Mouse (Mus musculus): ENCODE data around the gene Zfp689. TPM values are rescaled to one million over a fixed set of nuclear protein-coding genes. Genes with fewer than 3 reads are reported as not detected.

Gene Zfp689
- 3.7 and 4.3 TPM in 2 replicates for polyA plus RNA-seq (2012; rRNA removed; ENCODE audit: low replicate concordance)

DNA sequence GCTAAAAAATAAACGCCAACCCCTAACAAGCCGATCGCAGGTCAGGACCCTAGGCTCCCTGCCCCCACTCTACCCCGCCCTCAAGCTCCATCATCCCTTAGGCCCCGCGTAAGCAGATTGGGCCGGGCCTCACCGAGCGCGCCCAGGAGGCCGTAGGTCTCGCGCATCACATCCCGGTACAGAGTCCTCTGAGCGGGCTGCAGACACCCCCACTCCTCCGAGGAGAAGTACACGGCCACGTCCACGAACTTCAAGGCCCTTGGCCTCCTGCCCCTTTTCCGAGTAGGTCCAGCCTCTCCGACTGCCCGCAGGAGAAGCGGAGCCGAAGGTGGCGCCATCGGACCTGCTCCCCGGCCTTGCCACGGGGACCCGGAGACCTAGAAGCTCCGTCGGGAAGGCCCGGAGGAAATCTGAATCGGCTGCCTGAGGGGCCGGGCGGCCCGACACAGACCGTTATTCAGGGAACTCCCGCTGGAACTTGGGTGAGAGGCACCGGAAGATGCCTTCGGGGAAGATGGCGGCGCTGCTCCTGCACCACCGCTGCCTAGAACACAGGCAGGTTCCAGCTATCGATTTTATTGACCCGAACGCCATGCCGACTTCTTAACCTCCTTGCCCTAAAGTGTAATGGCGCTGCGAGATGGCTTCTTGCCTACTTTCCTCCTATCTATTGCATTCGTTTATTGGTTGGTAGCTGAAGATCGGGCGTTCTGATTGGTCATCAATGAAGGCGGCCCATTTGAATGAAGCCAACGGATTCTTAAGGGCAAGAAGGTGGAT lies at the start of gene Zfp689:
TSS of gene Zfp689 (minus strand) at position 638 of the 780 bp plus-strand sequence.

DNA sequence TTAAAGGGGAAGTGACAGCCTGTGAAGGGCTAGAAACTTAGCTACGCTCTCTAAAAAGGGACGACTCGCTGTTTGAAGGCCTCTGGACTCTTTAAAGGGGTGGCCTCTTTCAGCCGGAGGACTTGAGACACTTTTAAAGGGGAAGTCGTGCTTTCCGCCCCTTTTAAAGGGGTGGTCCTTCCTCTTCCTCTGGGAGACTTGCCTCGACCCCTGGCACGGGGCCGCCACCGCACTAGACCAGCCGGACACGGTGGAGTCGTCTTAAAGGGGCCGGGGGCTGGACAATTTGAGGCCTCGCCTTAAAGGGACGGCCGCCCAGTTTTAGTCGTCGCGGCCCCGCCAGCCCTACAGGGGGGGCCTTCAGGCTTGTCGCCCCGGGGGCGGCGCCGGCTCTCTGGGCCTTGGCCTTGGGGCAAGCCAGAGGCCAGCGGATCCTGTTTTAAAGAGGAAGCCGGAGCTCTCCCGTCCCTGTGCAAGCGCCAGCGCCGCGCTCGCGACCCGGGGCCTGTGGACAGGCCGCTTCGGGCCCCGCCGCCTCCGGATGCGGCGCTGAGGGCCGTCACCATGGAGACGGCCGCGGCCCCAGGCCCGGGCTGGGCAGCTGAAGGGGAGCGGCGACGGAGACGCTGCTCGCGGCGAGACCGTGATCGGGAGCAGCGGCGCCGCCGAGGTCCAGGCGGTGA lies 29.8 kb upstream of the Zfp689 start, which contains the start of gene Fbrs:
TSS of gene Fbrs (plus strand) at position 565 of the 683 bp plus-strand sequence.

DNA sequence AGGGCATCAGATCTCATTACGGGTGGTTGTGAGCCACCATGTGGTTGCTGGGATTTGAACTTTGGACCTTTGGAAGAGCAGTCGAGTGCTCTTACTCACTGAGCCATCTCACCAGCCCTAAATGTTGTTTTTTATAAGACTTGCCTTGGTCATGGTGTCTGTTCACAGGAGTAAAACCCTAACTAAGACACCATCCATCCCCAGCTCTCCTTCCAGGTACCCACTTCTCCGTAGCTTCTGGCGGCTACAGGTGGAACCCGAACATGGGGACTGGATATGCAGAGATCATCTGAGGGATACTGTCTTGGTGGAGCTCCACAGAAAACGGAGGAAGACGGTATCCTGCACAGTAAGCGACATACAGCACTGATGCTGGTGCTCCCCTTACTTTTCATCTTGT lies 10.4 kb upstream of the Zfp689 start, which contains the start of gene Prr14:
TSS of gene Prr14 (plus strand) at position 301 of the 400 bp plus-strand sequence.

DNA sequence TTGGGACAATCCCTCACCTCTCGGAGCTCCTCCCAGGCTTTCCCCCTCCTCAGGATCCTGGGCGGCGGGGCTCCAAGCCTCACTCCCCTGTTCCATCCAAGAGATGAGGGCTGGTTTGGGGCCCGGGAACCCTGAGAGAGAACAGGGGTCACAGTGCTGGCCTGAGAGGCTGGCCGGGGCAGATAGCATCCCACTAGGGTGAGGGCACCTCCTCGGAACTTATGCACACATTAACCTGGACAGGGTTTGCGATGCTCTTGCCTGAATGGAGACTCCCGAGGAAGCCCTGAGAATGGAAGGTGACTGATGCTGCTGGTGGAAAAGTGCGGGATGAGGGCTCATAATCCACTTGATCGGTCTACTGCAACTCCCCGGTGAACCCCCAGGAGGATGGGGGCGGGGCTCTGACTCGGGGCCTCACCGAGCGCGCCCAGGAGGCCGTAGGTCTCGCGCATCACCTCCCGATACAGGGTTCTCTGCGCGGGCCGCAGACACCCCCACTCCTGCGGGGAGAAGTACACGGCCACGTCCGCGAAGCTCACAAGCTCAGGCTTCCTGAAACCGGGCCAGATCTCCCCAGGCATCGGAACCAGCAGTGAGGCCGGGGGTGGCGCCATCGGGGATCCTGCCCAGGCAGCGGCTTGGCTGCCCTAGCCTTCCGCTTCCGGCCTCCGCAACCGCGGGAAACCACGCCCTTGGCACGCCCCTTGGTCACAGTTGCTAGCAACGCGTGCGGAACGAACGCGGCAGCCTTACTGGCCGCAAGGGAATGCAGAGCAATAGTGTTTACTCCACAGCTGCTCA lies 27.4 kb downstream of the Zfp689 start, which contains the start of gene Zfp688:
TSS of gene Zfp688 (minus strand) at position 681 of the 804 bp plus-strand sequence.

DNA sequence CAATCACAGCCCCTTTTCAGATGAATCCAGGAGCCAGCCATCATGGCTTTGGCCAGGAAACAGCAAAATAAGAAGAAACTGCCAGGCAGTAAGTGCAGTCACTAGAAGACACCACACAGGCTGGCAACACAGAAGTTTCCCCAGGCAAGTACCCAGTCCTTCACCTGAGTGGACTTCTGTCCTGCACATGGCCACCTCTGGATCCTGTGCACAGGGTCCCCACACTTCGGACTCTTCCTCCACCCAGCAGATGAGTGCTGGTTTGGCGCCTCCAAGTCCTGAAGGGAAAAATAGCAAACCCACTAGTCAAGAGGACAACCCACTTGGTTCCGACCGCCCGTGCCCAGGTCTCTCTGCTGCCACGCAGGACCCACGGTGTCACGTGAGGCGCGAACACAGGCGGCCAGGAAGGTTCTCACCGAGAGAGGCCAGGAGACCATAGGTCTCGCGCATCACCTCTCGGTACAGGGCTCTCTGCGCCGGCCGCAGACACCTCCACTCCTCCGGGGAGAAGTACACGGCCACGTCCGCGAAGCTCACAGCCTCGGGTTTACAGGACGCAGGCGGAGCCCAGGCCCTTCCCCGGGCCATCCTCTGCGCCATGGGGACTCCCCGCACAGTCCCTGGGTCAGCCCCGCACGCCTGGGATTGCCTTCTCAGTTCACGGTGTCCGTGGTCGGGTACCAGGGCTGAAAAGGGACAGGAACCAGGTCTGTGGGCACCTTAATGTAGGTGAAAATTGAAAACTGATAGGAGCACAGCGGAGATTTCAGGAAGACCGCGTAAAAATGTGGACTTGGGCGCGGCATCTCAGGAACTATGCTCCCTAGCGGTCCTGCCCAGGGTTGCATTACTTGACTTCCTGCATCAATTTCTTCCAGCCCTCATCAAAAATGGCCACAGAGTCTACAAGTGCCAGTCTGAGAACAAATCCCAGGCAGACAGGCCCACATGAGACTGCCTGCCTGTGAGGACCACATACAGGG lies 42.7 kb downstream of the Zfp689 start, which contains the start of gene Zfp764:
TSS of gene Zfp764 (minus strand) at position 821 of the 986 bp plus-strand sequence.

DNA sequence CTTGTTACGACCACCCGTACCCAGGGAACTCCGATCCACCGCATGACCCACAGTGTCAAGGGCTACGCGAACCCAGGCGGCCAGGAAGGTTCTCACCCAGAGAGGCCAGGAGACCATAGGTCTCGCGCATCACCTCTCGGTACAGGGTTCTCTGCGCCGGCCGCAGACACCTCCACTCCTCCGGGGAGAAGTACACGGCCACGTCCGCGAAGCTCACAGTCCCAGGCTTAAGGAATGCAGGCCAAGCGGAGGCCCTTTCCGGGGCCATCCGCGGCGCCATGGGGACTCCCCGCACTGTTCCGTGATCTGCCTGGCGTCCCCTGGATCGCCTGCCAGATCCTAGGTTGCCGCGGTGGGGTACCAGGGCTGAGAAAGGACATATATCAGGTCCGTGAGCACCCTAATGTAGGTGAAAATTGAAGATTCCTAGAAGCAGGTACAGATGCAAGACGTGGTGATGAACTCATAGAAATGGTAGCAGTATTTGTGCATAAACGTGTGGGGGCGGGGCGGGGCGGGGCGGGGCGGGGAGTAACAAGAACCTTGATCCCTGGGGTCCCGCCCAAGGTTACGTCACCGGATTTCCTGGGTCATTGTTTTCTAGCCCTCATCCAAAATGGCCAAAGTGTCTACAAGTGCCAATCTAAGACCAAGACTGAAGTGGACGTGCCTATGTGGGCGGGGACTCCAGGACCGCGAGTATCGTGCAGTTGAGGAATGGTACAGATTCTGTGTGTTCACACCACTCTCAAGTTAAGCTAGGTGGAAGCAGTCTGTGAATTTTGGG lies 55.6 kb downstream of the Zfp689 start, which contains the start of gene E430018J23Rik:
TSS of gene E430018J23Rik (minus strand) at position 473 of the 787 bp plus-strand sequence.

Other genes starting within 250 kb of the Zfp689 start
- 29.8 and 44.7 TPM in 2 replicates for gene Tbc1d10b, start 240.7 kb downstream of the Zfp689 start, polyA plus RNA-seq (2012; rRNA removed; ENCODE audit: low replicate concordance)
- 0.38 TPM in 1 of 2 replicates, not detected in the other for gene Mylpf, start 240.3 kb downstream of the Zfp689 start, polyA plus RNA-seq (2012; rRNA removed; ENCODE audit: low replicate concordance)
- gene Zfp553, start 216.1 kb downstream of the Zfp689 start, polyA plus RNA-seq (2012; rRNA removed; ENCODE audit: low replicate concordance): 6.9 and 8.4 TPM in 2 replicates
- 14.1 and 28.9 TPM in 2 replicates for gene Sept1, start 216.0 kb downstream of the Zfp689 start, polyA plus RNA-seq (2012; rRNA removed; ENCODE audit: low replicate concordance)
- gene Zfp771, start 204.9 kb downstream of the Zfp689 start, polyA plus RNA-seq (2012; rRNA removed; ENCODE audit: low replicate concordance): 76.9 and 173 TPM in 2 replicates
- 74.2 and 77.1 TPM in 2 replicates for gene Dctpp1, start 188.4 kb downstream of the Zfp689 start, polyA plus RNA-seq (2012; rRNA removed; ENCODE audit: low replicate concordance)
- 49.0 and 105 TPM in 2 replicates for gene Sephs2, start 175.1 kb downstream of the Zfp689 start, polyA plus RNA-seq (2012; rRNA removed; ENCODE audit: low replicate concordance)
- gene Itgal, start 152.9 kb downstream of the Zfp689 start, polyA plus RNA-seq (2012; rRNA removed; ENCODE audit: low replicate concordance): 3.7 and 5.6 TPM in 2 replicates
- 54.7 and 77.2 TPM in 2 replicates for gene Zfp768, start 103.6 kb downstream of the Zfp689 start, polyA plus RNA-seq (2012; rRNA removed; ENCODE audit: low replicate concordance)
- gene Zfp747, start 73.1 kb downstream of the Zfp689 start, polyA plus RNA-seq (2012; rRNA removed; ENCODE audit: low replicate concordance): 15.0 and 20.1 TPM in 2 replicates
- 5.3 and 6.4 TPM in 2 replicates for gene 9130019O22Rik, start 62.0 kb downstream of the Zfp689 start, polyA plus RNA-seq (2012; rRNA removed; ENCODE audit: low replicate concordance)
- 13.3 and 15.1 TPM in 2 replicates for gene E430018J23Rik, start 55.5 kb downstream of the Zfp689 start, polyA plus RNA-seq (2012; rRNA removed; ENCODE audit: low replicate concordance)
- 3.9 and 4.6 TPM in 2 replicates for gene Zfp764, start 42.3 kb downstream of the Zfp689 start, polyA plus RNA-seq (2012; rRNA removed; ENCODE audit: low replicate concordance)
- 21.7 and 35.2 TPM in 2 replicates for gene Zfp688, start 27.1 kb downstream of the Zfp689 start, polyA plus RNA-seq (2012; rRNA removed; ENCODE audit: low replicate concordance)
- 62.8 and 68.1 TPM in 2 replicates for gene Prr14, start 10.5 kb upstream of the Zfp689 start, polyA plus RNA-seq (2012; rRNA removed; ENCODE audit: low replicate concordance)
- gene Fbrs, start 30.0 kb upstream of the Zfp689 start, polyA plus RNA-seq (2012; rRNA removed; ENCODE audit: low replicate concordance): 36.5 and 43.2 TPM in 2 replicates
- 17.5 and 20.0 TPM in 2 replicates for gene Srcap, start 62.8 kb upstream of the Zfp689 start, polyA plus RNA-seq (2012; rRNA removed; ENCODE audit: low replicate concordance)
- 5.6 and 10.2 TPM in 2 replicates for gene Gm42715, start 70.4 kb upstream of the Zfp689 start, polyA plus RNA-seq (2012; rRNA removed; ENCODE audit: low replicate concordance)
- gene Tmem265, start 112.2 kb upstream of the Zfp689 start, polyA plus RNA-seq (2012; rRNA removed; ENCODE audit: low replicate concordance): 1.2 and 3.0 TPM in 2 replicates
- gene Phkg2, start 124.2 kb upstream of the Zfp689 start, polyA plus RNA-seq (2012; rRNA removed; ENCODE audit: low replicate concordance): 28.3 and 32.0 TPM in 2 replicates
- 0.97 and 1.6 TPM in 2 replicates for gene Ccdc189, start 139.4 kb upstream of the Zfp689 start, polyA plus RNA-seq (2012; rRNA removed; ENCODE audit: low replicate concordance)
- 15.9 and 16.2 TPM in 2 replicates for gene Rnf40, start 139.6 kb upstream of the Zfp689 start, polyA plus RNA-seq (2012; rRNA removed; ENCODE audit: low replicate concordance)
- gene Zfp629, start 166.6 kb upstream of the Zfp689 start, polyA plus RNA-seq (2012; rRNA removed; ENCODE audit: low replicate concordance): 3.0 and 7.2 TPM in 2 replicates